Mouse (Mus musculus) 3T3-L1 (cell line): ENCODE data around the gene Trabd2b.
A peak's percentile ranks its signal among the peaks of the same experiment; 100 is the strongest.

ENCODE experiments used
- DNase-seq: peaks from one replicate; pipeline ENCODE4 v3.0.0-alpha.2; 2015; ENCODE audit warnings: low read depth, low spot score

Gene Trabd2b

DNA sequence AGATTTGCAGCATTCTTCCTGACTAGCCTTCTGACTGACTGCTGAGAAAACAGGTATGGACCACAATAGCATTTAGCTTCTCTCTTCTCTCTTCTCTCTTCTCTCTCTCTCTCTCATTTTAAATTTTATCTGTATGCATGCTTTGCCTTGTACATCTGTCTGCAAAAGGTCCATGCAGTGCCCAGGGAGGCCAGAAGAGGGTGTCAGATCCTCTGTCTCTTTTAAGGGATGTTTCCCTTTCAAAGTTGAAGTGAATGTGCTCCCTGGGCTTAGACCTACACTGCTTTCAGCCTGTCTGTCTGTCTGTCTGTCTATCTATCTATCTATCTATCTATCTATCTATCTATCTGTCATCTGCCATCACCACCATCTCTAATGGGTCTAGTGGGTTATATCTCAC lies 8.9 kb upstream of the Trabd2b start:
- no peak for DNase-seq

DNA sequence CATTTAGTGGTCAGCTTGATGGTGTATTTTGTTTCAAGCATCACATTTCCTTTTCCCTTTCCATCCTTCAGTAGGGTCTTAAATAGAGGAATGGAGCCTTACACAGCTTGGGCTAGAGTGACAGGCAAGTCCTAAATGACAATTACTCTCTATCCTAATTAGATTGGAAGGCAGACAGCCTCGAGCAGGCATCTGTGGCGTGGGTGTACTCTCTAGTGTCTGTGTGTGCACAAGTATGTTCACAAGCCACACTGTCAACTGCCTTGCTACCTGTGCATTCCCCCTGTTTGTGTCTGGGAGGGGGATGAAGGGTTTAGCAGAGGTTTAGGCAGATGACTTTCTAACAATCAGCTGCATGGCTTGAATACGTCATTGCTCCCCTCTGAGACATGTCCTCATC lies 6.7 kb upstream of the Trabd2b start:
- no peak for DNase-seq

DNA sequence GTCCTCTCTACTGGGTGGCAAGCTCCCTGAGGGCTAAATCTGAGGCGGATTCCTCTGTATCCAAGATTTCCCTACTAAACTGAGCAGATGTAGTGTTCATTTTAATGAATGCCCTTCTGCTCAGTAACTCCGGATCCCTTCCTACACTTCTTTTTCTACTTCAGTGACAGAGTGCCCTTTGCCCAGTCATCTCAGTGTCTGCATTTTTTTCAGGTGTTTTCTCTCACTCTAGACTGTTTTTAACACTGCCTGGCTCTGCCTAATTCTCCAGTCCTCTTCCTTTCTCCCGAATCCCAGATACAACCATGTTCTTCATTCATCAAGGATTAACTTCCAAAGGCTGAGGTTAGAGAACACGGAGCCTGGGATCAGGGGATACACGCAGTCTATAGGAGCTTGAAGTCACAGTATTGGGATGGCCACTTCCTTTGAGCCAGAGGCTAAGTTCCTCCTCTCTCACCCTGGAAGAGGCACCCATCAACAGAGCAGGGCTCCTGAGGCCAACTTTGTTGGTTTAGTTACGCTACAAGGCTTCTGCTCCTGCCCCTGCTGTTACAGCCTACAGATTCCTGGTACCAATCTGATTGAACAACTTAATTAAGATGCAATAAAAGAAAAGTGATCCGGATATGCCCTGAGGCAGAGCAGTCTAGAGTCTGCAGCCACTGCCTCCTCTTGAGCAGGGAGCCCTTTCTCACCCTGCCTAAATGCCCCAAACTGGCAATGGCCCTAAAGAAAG lies 4.4 kb upstream of the Trabd2b start:
- DNase-seq, result no peak

DNA sequence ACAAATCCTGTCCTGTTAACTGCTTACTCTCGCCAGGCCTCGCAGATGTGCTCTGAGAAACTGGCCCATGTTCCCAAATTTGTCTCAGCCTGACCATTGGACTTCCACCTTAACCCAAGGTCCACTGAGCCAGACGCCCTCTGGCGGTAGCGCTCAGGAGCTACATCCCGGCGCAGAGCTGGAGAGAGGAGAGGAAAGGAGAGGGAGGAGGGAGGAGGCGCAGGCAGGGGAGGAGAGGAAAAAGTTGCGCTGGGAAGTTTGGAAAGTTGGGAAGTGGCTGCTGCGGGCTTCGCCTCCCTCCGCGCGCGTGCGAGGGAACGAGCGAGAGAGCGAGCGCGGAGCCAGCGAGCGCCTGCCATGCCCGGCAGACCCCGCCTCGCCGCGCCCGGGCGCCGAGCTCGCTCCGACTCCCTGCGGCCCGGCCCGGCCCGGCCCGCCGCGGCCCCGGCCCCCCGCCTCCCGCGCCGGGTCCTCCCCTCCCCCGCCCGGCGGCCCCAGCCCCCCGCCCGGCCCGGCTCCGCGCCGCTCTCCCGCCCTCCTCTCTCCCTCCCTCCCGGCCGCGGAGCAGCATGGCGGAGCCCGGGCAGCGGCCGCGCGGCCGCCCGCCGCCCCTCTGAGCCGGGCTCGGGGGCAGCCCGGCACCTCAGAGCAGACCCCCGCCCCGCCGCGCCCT lies 706 bp upstream of the Trabd2b start:
- DNase-seq, result peak; percentile 96

DNA sequence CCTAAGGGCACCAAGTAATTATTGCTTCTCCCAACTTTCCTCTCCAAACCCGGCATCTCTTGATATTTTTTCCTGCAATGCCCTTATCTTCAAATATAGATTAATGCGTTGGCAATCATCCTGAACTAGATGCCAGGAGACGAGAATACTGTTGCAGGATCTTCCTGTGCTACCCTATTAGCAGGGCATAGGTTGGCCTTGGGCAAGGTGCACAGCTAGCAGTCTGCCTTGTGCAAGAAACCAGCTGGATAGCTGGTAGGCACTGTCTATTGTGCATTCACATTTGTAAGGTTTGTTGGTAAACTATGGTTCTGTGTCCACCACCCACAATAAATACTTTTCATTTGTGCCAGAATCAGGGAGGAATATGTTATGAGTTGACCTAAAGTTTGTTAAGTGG lies 992 bp downstream of the Trabd2b start:
- no peak for DNase-seq

DNA sequence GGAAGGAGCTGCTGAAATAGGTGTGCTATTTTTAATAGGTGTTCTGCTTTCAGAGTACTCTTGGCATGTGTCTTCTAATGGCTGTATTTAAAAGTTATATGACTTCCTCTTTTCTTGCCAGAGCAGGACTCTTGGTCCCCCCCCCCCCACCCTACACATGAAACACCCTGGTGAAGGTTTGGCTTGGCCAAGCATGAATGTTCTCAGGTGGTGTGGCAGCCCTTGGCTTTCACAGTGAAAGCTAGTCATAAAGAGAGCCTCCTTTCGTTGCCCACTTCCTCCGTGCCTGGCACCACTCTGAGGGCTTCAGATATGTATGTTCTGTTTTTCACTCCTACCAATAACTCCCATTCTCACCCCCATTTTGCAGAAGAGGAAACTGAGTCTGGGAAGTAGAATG lies 1.8 kb downstream of the Trabd2b start:
- DNase-seq, result no peak

DNA sequence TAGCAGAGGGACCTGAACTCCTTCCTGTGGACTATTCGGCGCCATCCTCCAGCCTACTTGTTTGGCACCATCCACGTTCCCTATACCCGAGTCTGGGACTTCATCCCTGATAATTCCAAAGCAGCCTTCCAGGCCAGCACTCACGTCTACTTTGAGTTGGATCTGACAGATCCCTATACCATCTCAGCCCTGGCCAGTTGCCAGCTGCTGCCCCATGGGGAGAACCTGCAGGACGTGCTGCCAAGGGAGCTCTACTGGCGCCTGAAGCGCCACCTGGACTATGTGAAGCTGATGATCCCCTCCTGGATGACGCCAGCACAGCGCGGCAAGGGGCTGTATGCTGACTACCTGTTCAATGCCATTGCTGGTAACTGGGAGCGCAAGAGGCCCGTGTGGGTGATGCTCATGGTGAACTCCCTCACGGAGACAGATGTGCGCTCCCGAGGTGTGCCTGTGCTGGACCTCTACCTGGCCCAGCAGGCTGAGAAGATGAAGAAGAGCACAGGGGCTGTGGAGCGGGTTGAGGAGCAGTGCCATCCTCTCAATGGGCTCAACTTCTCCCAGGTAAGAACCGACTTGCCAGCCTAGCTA lies 2.5 kb downstream of the Trabd2b start:
- DNase-seq, result no peak

DNA sequence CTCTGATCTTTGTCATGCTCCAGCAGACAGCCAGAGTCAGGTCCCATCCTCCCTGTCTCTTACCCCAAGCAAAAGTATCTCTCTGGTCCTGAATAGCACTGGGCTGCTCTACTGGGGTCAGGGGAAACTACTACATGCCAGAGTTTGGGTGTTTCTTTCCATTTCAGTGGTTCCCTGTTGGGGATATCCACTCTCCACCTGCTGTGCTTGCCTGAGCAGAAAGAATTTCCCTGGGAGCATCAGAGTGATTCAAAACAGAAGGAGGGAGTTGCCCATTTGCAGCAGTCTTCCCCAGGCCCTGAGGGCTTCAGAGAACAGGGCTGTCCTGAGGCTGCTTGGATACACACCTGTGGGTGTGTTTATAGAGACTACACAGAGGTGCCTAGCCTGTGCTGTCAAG lies 3.0 kb downstream of the Trabd2b start:
- DNase-seq, result no peak

DNA sequence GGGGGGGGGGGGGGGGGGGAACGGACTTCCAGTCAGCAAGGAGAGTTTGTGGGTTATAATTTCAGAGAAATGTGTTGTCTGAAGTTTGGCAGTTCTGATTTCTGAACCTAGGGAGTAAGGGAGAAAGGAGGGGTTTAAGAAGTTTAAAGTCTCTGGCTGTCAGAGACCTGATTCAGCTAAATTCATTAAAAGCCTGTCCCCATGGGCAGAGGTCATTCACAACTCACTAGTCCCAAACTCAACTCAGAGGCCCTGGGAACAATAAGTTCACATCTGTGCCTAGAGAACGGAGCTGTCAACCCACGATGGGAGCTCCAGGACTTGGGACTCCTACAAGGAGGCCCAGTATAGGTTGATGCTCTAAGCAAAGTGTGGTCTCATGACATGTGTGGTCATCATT lies 3.5 kb downstream of the Trabd2b start:
- no peak for DNase-seq

DNA sequence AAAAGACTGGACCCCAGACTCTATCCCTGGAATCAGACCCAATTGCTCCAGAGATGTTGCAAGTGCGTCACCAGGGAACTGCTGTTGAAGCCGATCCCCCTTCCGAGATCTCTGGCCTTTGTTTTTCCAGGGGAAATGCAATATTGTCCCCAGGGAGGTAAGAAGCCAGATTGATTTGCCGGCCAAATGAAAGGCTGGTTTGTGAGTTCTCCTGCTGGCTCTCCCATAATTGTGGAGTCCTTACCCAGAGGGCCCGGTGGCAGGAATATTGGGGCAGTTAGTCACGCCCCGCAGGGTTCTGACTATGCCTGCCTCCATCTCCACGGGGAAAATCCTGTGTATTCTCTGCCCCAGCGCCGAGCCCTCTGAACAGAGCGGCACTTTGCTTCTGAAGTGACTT lies 3.9 kb downstream of the Trabd2b start:
- no peak for DNase-seq

DNA sequence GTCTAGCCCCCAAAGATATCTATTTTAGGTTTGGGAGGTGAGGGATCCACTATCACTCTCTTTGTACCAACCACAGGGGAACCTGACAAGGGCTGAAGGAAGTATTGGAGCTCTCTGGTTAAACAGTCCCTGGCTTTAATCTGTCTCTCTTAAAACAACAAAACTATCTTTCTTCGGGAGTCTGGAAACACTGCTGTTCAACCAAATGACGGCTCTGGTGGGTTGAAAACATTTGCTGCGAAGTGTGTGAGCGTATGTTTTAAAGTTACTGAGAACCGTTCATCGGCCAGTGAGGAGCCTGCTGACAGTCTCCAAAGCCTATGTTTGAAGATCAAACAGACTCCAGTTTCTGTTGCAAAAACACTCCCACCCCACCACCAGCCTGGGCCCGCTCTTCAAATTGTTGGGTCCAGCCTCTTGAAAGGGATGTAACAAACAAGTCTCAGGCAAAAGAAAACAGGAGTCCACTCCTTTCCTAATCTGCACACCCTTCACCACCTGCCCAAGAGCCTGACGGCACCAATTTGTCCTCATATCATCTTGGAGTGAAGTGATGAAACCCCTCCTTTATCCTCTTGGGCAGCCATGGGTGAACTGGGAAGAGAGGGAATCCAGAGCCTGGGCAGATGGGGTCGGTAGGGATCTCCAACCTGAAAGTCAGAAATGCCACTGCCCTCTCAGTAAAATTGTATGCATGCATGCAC lies 4.6 kb downstream of the Trabd2b start:
- no peak for DNase-seq

DNA sequence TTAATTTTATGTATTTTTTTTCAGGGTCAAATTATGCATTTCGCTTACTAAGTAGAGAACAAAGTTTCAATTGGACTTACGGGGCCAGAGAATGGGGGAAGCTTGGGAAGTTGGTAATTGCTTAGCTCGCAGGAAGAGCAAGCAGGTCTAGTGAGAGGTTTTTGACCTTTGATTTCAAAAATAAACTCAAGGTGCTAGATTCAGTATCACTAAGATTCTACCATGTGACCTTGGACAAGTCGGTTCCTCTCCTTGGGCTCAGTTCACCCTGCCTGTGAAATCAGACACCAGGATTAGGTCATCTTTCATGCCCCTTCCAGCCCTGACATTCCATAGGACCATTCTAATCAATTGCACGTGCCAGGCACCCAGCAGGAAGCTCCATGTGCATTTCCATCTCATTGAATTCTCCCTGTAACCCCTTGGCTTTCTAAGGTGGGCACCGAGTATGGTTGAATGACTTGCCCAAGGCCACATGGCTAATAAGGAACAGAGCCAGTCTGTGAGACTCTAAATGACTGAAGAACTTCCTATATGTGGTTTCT lies 5.4 kb downstream of the Trabd2b start:
- peak; percentile 59 for DNase-seq

DNA sequence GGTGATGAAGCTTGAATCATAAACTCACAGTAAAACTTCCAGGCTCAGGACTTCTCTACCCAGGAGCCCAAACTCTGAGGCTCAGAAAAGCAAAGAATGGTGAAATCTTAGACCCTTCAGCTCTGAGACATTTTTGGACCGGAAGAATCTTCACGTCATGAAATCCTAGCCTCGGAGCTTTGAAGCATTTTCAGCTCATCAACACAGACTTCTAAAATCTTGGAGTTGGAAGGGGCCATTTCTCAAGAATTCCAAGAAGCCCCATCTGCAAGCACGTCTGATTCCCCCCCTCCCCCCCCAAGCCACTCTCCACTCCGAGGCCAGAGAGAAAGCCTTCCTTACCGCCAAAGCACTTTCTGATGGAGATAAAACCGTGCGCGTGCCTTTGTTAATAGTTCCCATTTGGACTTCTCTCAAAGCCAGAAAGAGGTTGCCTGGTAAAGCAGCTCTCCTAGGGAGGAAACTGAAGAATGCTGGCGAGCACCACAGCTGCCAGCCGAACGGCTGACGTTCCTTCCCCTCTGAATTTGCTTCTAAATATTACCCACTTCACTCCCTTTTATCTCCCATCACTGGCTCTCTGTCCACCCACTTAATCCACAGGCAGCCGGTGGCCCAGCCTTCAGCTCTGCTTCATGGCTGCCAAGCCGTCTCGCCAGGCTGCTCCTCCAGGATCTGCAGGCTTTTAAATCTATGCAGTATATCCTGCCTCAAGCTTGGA lies 9.6 kb downstream of the Trabd2b start:
- no peak for DNase-seq

DNA sequence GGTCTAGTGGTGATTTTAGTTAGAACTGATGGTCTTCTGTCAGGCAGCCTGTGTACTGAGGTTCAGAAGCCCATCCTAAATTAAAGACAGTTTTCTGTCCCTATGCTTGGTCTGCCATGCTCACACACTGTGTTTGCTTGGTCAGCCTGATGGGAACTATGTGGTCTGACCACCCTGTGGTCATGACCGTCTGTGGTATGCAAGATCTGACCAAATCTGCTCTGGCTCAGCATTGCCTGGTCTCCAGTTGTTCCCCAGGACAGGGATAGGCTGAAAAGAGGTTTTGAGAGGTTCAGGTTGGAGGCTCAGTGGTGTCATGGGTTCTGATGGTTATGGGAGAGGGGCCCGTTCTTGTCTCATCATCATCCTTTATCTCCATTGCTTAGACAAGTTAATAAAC lies 13.6 kb downstream of the Trabd2b start:
- peak; percentile 37 for DNase-seq

DNA sequence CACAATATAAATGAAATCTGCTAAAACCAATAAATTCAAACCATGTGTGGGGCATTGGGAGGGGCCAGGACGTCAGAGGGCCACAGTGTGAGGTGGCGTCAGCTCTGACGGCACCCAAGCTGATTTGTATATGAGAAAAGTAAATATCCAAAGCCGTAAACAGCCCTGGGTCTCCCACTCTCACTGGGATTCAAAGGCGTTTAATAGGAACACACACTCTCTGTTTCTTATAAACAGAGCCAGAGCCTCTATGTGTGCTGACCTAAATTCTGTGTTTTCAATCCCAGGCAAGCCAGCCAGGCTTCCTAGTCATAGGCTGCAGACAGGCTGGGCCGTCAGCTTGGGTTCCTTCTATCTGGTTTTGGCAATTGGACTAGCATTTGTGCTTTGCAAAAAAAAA lies 16.6 kb downstream of the Trabd2b start:
- DNase-seq, result no peak

DNA sequence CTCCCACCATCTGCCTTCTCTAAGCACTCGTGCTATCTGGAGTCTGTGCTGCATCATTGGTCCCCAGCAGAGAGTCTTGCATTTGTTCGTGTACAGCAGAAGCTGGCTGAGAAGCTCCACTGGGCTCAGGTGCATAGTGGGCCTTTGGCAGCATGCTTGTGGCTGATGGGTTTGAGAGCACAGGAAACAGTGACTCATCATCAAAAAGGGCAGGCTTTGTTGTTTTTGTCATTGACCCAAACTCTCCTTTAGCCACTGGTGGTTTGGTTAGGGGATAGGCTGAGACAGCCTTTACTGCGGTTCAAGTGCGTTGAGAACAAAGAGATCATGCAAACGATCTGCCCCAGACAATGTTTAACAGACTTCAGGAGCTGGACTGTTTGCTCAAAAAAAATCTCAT lies 19.3 kb downstream of the Trabd2b start:
- DNase-seq, result peak; percentile 85

DNA sequence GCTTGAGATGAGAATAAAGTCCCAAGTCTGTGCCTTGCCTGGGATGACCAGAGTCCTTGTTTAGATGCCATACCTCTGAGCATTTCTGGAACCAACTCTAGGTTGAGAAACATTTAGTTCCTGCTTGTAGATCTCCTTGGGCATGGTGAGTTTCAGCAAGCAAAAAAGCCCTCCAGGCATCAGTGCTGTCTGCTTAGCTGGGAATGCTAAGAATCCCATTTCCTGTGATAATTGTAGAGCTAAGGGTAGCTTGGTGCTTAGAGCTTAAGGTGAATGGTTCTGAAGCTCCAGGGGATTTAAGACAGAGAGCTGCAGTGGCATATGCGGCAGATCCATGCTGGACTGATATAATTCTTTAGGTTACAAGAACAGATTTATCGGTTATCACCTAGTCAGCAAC lies 26.2 kb downstream of the Trabd2b start:
- DNase-seq, result peak; percentile 22

DNA sequence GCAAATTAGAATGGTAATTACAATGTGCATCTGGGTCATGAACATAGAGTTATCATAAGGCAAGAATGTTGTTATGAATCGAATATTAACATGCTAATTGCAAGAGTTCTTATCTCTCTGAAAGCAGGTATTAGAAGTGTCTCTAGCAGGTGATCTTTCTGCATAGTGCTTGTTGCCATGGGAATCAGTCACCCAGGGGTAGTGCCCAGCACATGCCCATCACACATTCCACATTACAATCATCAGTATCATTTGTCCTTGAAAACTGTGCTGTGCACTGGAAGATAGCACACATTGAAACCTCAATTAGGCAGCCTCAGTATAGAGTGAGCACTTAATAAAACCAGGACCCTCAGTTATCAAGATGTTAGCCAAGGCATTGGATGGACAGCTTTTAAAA lies 26.9 kb downstream of the Trabd2b start:
- DNase-seq, result no peak

DNA sequence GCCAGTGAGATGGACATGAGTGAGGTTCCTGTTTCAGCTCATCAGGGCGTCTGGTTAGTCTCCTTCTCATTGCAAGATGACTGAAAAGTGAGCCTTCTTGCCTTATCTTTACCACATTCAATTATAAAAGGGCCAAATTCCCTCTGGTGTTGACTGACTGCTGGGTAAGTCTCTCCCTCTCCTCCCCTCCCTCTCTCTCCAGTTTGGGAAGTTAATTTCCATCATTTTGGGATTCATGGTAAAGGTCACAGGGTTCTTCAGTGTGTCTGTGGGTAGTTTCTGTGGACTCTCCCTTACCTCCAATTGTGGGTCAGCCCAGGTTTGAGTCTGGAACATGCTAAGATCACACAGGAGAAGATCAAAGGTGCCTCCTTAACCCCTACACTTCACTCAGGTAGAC lies 28.2 kb downstream of the Trabd2b start:
- DNase-seq, result no peak

DNA sequence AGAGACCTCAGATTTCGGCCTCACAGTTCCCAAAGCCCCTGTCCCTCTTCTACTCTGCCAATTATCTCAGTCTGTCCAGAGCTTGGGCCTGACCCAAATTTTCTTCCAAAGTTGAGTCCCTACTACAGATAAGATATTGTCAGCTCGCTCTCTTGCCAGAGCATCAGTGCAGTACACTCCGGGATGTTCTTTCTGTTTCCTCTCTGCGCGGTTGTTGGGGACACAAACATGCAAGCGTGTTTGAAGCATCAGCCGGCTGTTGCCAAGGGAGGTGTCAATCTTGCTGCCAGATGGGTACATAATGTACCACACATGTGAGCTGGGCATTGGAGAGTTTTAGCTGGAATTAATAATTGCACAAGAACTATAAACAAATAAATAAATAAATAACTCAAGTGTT lies 28.9 kb downstream of the Trabd2b start:
- DNase-seq, result no peak

DNA sequence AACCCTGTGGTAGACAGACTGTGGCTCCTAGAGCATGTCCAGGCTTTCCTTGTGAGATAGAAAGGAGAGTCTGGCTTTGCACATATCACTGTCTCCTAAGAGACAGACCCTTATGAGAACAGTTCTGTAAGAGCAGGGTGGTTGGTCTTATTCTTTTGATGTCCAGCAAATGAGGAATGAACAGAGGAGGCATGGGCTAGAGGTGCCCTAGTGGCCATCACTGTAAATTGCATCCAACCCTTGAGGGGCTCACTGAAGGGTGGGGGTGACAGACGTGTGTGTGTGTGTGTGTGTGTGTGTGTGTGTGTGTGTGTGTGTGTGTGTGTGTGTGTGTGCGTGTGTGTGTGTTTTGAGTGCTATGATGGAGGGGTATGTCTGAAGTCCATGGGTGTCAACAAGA lies 32.2 kb downstream of the Trabd2b start:
- DNase-seq, result no peak

DNA sequence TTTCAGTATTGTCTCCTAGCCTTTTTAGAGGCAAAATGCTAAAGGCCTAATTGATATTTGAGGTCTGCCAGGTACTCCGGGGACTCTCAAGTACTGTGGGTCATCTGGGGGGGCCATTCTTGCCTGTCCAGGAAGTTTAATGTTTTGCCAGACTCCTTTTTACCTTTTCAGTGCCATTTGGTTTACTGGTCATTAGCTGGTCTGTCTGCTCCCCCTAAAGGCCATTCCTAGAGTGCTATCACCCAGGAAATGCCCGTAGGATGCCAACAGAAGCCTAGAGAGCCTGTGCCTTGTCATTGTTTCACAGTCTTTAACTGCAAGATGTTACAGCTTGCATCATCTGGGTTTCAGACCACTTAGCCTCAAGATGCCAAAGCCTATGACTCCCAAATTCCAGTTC lies 35.7 kb downstream of the Trabd2b start:
- DNase-seq, result peak; percentile 69
